Mouse (Mus musculus) cerebellum, postnatal 14 days (tissue): ENCODE data around the gene Brf1.

Experiments
- DNase-seq, 2 experiments: peaks; one replicate each; pipeline ENCODE4 v3.0.0; 2021; ENCODE audit warnings: mixed read lengths in 2 of 2

Brf1 gene

DNA sequence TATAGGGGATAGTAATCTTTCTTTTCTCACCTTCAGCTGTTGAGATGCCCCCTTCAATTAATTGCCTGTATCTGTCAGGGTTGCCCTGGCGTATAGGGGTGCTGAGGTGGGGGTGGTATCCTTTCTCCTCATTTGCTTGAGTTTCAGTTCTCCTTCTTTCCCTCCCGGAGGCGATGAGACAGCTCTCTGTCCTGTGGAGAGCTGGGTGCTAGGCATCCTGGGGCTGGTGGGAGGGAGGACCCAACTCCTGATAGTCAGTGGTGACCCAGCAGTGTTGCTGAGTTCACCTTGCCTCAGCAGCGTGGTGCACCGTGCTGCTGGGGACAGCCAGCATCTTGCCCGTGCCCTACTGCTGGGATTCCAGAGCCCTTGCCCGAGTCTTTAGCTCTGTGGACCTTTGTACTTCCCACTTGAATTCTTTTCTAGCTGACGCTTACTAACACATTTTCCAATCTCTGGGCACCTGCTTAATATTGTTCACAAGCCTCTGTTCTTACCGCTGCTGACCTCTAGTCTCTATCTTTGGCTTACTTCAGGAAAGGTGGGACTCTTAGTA, 17.0 kb upstream of the Brf1 start:
- DNase-seq, result no peak

DNA sequence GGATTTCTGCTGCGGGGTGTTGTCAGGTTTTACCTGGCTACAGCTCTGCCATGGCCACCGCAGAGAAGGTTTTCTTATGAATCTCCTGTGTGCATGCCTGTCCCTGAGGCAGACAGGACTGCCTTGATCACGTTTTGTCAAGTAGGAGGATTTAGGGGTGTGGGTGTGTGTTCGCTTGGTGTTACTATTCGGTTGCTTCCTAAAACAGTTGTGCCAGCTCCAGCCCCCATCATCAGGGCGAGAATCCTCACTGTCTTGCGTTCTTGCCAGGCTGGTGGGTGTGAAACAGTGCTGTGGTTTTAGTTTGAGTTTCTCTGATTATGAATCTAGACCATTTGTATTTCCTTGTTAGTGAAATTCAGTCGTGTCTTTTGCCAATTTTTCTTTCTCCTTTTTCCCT, 16.5 kb upstream of the Brf1 start:
- DNase-seq, result no peak

DNA sequence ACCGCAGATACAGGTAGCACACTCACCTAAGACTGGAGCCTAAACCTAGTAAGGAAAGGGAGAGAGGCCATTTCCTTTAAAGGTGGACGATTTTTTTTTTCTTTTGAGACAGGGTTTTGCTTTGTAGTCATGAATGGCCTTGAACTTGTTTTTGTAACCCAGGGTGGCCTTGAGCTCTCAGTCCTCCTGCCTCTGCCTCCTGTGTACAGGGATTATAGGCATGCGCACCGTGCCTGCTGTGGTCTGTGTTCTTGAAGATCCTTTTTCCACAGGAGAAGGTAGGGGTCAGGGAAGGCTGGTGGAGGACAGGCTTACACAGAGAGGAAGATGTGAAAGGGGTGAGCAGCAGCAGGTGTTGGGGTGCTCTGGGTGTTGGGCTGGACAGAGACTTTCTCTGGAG, 15.5 kb upstream of the Brf1 start:
- no peak for DNase-seq

DNA sequence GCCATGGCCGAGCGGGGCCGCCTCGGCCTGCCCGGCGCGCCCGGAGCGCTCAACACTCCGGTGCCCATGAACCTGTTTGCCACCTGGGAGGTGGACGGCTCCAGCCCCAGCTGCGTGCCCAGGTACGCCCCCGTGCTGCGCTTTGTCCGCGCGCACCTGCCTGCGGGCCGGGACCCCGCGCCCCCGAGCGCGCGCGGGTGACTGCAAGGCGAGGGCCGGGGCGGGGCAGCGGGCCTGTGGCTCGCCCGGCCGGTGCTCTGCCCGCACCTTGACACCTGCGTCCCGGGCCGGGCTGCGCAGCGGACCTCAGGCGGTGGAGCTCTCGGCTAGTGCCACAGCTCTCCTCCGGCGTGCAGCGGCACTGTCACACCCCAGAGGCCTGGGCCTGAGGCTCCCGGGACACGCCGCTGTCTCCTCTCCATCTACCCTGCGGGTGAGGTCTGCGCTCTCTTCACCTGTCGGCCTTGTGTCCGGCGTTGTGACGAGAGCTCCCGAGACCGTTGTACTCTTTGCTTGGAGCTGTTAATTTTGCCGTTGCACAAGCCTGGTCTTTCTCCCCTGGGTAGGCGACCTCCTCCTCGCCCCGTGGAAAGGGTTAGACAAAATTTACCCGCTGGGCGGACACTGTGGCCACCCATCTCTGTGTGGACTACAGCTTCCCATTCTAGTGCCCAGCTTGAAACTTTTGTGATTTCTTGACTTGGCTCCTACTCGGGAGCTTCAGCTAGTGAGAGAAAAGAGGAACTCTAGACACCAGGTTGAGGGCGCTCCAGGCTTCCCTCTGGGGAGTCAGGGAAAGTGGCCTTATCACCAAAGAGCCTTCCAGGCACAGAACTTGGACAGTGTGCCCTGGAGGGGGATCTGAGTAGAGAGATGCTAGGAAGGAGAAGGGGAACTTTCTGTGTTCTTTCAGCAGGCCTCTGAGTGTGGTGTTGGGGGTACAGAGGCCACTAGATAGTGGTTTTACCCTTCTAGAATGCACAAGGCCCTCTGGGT, 14.4 kb upstream of the Brf1 start:
- DNase-seq, result peak; percentile 47 to 65

DNA sequence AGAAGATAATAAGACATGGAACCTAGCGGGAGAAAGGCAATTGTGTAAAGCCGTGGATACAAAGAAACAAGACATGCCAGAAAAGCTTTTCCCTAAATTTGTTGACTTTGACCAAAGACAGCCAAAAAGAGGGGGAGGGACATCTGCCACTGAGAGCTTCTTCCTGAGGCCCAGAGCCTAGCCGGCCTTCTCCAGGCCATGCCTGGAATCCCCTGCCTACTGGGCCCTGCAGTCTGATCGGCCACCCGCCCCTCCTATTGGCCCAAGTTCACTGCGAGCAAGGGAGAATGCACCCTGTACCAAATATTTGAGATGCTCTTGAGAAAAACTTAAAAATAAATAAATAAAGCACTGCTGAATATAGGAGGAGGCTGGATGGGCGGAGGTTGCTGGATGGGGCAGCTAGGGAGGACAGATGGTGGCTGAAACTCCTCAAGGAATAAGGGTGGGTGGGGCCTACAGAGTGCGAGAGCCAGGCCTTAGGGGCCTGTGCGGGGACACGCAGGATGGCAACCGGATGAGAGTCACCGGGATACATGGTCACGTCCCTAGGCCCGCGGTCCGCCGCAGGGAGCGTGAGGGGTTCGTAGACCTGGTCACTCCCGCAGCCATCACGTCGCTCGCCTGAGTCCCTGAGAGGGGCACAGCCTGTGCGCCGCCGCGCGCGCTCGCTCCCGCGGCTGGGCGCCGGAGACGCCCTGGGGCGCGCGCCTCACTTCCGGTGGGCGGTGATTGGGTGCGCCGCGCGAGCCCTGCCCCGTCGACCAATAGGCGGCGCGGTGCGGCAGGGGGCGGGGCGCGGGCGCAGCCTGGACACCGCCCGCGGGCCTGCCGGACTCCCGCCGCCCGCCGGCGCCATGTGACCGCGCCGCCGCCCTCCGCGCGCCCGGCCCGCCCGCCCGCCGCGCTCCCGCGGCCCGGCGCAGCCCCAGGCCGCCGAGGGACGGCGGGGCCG, 13.4 kb upstream of the Brf1 start, which contains the start of gene Pacs2:
Gene Pacs2 (plus strand): TSS at position 905 of the 955 bp plus-strand sequence.
- peak; percentile 95 to 97 for DNase-seq

DNA sequence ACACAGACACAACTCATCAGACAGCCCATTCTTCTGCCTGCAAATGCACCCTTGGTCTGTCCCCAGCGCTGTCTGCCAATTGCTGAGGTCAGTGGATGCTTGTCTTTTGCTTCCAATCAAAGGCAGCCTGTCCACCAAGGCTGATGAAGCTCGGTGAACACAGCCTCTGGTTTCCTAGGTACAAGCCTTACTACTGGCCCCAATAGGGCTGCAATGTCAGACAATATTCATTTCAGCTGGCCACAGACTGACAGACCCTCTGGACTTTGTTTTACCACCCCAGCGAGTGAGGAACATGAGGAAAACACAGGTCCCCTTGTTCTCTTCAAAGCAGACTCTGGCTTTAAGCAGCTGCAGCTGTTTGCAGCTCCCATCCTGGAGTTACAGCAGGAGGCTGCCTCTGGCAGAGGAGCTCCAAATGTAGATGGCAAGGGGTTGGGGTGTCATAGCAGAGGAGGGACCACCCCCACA, 12.6 kb upstream of the Brf1 start:
- peak; percentile 56 to 61 for DNase-seq

DNA sequence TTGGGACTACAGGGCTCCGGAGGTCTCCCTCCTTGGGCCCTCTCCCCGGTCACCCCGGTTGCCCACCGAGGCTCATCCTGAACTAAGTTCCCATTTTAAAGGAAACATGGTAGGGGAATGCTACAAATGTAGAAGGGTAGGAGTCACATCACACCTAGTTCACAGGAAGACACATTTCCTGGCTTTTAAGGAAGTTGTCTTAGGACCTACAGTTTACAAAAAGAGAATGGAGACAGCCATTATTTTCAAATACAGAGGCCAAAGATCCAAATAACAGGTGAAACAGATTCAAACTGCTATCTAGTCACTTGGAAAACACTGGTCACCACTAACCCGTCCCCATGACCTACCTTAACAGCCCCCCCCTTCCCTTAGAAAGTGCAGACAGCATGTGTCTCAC, 11.9 kb upstream of the Brf1 start:
- DNase-seq, result no peak

DNA sequence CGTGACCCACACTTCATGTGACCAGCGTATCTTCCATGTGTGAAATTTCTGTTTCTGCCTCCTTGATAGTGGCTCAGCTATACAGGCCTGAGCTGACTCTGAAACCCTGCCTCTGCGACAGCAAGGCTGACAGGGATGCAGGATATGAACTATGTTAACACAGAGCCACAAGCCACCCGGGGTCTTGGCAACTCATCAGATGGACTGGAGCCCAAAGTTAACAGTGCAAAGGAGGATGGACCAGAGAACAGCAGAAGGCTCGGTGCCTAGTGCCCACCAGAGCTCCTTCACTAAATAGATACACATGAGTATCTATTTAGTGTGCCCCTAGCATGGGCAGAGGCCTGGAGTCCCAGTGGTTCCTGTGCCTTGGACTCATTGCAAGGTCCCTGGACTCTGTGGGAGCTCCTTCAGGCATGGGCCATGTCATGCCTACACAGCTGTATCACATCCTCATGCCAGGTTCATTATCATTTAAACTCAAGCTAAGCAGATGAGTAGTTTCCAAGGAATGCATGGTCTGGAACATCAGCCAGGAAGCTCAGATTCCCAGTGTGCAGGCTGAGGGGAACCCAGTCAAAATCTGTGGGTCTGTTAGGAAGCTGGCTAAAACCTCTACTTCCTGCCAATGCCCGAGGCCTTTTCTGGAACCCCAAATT, 11.3 kb upstream of the Brf1 start:
- DNase-seq, result peak; percentile 64 to 78

DNA sequence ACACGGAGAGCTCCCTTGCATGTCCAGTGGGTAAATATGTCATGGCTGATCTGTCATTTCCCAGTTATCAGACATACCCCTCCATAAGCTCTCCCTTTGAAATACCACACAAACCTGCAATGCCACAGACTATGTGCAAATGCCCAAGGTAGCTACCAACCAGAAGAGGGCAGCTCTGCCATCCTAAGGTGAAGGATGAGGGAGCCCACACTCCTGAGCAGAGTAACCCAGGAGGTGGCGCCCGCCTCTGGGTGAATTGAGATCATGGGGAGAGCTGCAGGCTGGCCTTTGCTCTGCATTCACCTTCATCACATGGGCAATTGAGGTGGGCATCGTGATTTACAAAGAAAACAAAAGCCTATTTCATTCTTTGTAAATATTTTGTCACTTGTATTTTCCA, 4.5 kb upstream of the Brf1 start:
- peak; percentile 73 to 78 for DNase-seq

DNA sequence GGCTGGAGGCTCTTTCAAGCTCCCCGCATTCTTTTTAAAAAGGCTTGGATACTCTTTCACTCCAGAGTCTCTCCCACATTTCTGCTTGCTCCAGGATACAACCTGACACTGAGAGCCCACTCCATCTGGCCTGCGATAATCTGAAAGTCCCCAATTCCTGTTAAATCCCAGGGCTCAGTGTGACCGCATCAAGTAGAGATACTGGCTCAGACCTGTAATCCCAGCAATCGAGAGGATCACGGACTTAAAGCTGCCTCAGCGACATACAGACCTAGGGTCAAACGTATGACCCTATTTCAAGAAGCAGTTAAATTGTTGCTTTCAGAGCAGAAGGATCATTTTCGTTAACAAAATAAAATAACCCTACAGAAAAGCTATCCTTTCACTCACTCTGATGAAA, 3.5 kb upstream of the Brf1 start:
- no peak for DNase-seq

DNA sequence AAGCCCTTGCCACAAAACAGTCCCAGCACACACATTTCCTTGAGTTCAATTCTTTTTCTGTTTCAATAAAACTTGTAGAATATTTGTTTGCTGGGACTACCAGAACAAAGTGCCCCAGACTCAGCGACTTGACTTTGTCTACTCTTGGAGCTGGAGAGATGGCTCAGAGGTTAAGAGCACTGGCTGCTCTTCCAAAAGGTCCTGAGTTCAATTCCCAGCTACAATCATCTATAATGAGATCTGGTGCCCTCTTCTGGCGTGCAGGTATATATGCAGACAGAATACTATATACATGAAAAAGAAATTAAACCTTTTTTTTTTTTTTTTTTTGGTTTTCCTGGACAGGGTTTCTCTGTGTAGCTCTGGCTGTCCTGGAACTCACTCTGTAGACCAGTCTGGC, 2.2 kb upstream of the Brf1 start:
- DNase-seq, result peak in 1 of 2 experiments; percentile 42

DNA sequence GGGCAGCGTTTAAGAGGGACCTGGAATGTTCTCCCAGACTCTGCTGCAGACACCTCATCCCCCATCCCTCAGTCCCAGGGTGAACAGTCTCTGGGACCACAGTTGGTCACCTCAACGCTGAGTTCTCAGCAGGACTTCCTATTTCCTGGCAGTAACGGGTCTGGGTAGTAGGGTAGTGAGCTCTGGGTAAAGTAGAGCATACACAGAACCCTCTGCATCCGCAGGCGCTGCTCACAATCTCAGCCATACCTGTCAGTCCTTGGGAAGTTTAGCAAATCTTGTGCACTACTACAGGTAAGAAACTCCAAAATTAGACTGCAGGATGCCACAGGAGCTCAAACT, 600 bp upstream of the Brf1 start:
- DNase-seq, result no peak

DNA sequence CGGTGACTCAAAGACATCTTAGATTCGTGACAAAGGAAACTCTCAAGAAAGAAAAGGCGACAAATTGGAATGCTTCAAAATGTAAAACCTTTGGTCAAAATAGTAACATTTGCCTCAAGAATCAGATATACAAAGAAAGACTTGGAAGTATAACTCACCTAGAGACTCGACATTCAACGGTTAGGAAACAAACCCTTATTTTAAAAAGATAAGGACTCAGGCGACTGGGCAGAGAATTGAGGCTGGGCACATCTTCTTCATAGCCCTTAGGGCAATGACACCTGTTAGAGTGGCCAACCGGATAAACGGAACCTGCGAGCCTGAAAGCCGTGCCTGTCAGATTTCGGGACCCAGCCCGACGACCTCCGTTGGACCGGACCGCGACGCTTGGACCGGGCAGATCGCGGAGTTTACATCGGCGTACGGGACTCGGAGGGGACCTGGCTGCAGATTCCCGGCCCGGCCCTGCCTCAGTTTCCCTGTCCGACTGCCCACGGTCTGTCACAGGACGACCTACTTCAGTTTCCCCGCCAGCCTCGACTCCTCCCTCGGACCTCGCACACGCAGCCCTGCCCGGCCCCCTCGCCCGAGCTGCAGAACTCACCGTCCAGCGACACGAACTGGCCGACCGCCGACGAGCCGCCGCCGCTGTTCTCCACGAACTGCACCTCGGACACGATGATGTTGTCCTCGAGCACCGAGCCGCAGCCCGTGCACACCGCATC, 773 bp downstream of the Brf1 start:
- no peak for DNase-seq

DNA sequence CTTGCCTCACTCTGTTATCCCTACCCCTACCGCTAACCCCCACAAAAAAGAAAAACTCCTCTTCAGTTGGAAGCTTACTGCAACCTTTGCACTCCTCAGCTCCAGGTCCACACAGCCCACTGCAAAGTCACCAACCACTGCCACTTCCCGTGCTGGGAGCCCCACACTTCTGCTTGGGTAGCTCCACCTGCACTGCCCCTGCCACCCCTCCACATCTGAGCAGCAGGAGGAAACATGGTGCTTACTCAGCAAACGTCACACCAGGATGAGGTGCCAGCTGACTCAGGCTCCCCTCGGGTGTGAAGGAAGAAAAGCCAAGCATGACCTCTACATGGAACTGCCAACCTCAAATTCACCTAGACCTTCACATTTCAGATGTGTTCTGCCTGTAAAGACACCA, 6.4 kb downstream of the Brf1 start:
- DNase-seq, result no peak

DNA sequence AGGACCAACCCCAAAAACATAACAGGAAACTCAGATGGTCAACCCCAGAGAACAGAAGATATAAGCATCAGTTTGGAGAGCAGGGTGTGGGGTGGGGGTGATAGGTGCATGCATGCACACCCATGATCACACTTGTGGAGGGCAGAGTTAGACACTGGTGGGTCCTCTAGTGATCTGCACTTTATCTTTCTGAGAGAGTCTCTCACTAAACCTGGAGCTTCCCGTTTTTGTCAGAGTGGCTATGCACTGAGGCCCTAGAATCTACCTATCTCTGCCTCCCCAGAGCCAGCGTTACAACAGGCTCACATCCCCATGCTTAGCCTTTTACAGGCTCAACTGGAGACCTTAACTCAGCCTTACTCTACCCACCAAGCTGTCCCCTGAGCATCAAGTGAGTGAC, 9.1 kb downstream of the Brf1 start:
- no peak for DNase-seq

DNA sequence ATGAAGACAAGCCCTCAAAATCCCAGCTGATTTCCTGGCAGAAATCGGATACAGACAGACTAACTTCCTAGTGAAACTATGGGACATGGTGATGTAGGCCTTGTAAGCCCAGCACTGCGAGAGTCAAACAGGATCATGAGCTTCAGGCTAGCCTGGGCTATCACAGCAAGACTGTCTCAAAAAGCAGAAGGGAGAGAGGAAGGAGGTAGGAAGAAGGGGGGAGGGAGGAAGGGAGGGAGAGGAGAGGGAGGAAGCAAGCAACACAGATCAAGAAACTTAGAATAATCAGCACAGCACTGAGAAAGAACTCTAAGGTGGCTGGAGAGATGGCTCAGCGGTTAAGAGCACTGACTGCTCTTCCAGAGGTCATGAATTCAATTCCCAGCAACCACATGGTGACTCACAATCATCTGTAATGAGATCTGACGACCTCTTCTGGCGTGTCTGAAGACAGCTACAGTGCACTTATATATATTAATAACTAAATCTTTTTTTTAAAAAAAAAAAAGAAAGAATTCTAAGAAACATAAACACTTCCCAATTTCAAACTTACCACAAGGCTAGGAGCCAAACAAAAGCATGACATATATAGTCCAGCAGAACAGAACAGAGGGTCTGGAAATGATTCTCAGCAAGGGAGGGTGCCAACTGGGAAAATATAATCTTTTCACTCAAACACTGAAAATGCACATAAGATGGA, 9.6 kb downstream of the Brf1 start:
- no peak for DNase-seq

DNA sequence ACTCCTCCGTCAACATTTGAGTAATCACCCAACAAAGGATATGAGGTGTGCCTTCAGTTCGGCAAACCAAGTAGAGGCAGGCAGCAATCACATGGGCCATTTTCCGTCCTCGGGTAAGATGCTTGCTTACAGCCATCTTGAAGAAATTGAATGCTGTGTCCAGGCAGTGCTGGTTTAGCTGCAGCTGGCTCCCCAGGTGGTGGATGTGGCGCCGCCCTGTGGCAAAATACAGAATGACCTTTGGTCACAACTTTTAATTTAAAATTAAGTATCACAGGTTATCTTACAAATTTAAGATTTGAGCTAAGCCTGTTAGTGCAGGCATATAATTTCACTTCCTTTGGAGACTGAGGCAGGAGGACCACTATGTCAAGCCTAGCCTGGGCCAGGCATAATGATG, 12.6 kb downstream of the Brf1 start:
- peak in 1 of 2 experiments; percentile 58 for DNase-seq

DNA sequence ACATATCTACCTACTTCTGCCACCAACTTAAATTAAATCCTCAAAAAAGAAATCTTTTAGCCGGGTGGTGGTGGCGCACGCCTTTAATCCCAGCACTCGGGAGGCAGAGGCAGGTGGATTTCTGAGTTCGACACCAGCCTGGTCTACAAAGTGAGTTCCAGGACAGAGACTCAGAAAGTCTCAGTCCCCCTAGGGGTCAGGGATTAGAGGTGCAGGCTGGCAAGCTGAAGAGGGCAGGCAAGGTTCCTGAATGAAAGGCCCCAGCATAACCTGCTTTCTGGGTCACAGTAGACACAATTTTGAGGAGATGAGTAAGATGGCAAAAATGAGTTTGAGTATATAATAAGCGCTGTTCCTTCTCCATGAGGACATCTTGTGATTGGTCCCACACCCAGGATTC, 15.2 kb downstream of the Brf1 start:
- no peak for DNase-seq

DNA sequence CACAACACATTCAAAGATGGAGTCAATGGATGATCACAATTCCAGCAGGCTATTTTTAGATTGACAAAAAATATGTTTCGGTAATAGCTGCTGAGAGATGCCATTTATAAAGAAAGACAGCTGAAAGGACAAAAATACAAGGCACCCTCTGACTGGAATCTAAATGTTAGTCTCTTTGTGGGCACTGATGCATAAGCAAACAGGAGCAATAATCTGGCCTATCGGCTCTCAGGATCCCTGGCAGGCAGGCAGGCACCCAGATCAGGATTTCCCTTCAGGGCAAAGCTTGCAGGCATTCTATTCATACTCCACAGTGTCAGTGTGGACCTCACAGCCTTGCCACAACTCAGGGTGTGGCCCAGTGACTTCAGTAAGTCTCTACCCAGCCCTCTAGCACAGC, 18.5 kb downstream of the Brf1 start:
- no peak for DNase-seq

DNA sequence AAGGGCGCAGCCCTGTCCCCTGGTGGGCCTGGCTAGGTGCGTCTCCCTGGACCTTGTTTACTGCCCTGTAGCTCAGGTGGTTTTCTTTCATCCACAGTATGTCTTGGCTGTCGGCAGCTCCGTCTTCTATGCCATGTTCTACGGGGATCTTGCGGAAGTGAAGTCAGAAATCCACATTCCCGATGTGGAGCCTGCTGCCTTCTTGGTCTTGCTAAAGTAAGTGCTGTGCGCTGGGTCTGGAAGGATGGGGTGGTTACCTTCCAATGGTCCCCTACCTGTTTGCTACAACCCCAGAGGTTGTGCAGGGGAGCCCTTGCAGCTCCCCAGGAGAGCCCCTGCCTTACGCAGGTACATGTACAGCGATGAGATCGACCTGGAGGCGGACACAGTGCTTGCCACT, 23.3 kb downstream of the Brf1 start:
- DNase-seq, result peak in 1 of 2 experiments; percentile 28
